Mouse (Mus musculus): ENCODE measurements around the gene Gm49325.

DNA sequence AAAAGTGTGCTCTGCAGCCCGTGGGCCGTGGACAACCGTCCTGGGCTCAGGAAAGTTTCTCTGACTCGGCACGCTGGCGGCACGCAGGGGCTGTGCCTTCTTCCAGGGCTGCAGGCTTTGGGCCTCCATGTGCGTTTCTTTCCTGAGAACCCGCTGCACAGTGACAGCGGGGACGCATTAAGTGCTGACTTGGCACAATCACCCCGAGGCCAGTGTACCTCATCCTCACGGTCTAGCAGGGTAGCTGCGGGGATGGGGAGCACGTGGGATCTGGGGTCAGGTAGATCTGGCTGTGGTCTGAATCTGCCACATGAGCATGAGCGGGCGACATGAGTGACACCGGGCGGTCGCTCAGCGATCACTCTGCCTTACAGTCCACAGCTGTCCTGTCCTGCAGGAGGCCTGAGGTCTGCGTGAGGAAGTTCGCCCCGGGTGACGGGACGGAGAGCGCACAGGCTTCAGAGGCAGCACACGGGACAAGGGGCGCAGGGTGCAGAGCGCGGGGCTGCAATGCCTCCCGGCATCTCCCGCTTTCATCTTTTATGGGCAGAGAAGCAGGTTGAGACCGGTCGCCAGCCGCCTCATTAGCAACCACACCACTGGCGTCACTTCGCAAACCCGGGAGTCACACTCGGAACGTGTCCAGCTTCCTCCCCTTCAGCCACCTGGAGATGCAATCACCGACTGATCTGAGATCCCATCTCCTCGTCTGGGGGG is 58.1 kb downstream of the Gm49325 start:
- TF ChIP-seq POLR2A (IDR thresholded peaks at IDR 0.05; ENCODE audit: borderline replicate concordance, control insufficient read depth, low read depth, low read length) (no peak), CTCF (IDR thresholded peaks at IDR 0.05; ENCODE audit: control insufficient read depth, insufficient read depth, low read length) (no peak)

Data from bone marrow, adult 2 months (tissue).